ENCODE assay signal across 15 mouse cellular contexts in the genomic region with DNA sequence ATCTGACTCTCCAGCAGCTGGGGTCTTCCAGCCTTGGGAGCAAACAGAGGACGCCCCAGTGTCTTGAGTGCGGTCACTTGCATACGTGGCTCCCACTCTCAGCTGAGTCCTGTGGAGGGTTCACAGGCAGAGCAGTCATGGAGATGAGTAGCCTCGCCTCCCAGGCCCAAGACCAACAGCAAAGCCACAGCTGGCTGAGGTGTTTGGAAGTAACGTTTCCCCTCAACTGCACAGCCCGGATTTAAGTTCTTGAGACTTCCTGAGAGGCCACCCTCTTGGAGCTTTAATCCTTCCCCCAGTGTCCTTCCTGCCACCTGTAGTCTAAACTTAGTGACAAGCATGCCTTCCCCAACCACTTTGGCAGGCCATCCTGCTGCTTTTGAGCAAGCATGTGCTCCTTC. TPM values are rescaled to one million over a fixed set of nuclear protein-coding genes. Genes with fewer than 3 reads are reported as not detected.
DNase-seq lines count a peak whose midpoint lies in the region; ATAC-seq lines count a peak whose summit lies in the region.
"Had no signal": no experiment of that assay in that cellular context is flagged by ENCODE, and none has a peak within 500 bp of the region (broad histone marks: within the 10 kb centered on the region; RNA-seq: fewer than 3 reads in every experiment).

No protein-coding gene starts in this region.

- H3K9ac ChIP-seq in forebrain, embryonic 12.5 days, result no peak overlapping the region
- H3K9ac ChIP-seq in forebrain, embryonic 13.5 days, result no peak overlapping the region
- no peak overlapping the region for H3K9ac ChIP-seq in heart, embryonic 16.5 days (ENCODE audit: low read length)
- no peak overlapping the region for H3K9ac ChIP-seq in intestine, embryonic 16.5 days (ENCODE audit: low read depth, low read length)
- H3K9ac ChIP-seq: heart, embryonic 13.5 days; limb, embryonic 12.5 days had no signal

- WGBS in forebrain, embryonic 12.5 days, result 76% methylated on average over 6 of the region's 6 CpGs
- WGBS in forebrain, embryonic 13.5 days, result 81% methylated on average over 6 of the region's 6 CpGs
- WGBS in heart, embryonic 16.5 days, result 66% methylated on average over 6 of the region's 6 CpGs
- WGBS in intestine, embryonic 16.5 days, result 61% methylated on average over 6 of the region's 6 CpGs

- H3K4me3 ChIP-seq in forebrain, embryonic 12.5 days (replicated peaks), result no peak overlapping the region
- no peak overlapping the region for H3K4me3 ChIP-seq in forebrain, embryonic 13.5 days
- H3K4me3 ChIP-seq in heart, embryonic 16.5 days (ENCODE audit: low read length), result no peak overlapping the region
- H3K4me3 ChIP-seq in intestine, embryonic 16.5 days (ENCODE audit: low read length), result no peak overlapping the region
- H3K4me3 ChIP-seq: heart, embryonic 13.5 days; limb, embryonic 12.5 days; megakaryocyte, embryonic 14.5 days had no signal

- H3K4me2 ChIP-seq in forebrain, embryonic 12.5 days, result no peak overlapping the region
- H3K4me2 ChIP-seq in forebrain, embryonic 13.5 days, result no peak overlapping the region
- H3K4me2 ChIP-seq in heart, embryonic 16.5 days (ENCODE audit: low read depth, low read length), result peak overlapping the region; percentile 25; the same call in 1 of the 2 replicates
- no peak overlapping the region for H3K4me2 ChIP-seq in intestine, embryonic 16.5 days (ENCODE audit: low read depth, low read length)
- H3K4me2 ChIP-seq: limb, embryonic 12.5 days had no signal

- no peaks in the 10 kb centered on the region for H3K9me3 ChIP-seq in forebrain, embryonic 12.5 days
- H3K9me3 ChIP-seq in forebrain, embryonic 13.5 days (replicated peaks), result peaks cover 6% of the 10 kb centered on the region; the same call in 1 of the 2 replicates
- H3K9me3 ChIP-seq in heart, embryonic 16.5 days (replicated peaks; ENCODE audit: control insufficient read depth, low read length), result peaks cover 6% of the 10 kb centered on the region
- peaks cover 8% of the 10 kb centered on the region for H3K9me3 ChIP-seq in intestine, embryonic 16.5 days (ENCODE audit: control insufficient read depth, low read length)

- H3K4me1 ChIP-seq in forebrain, embryonic 12.5 days, result 0 out of 2 replicates have a peak, but pooled peaks cover 4% of the 10 kb centered on the region
- no peaks in the 10 kb centered on the region for H3K4me1 ChIP-seq in forebrain, embryonic 13.5 days
- 0 out of 2 replicates have a peak, but pooled peaks cover 11% of the 10 kb centered on the region for H3K4me1 ChIP-seq in heart, embryonic 16.5 days (ENCODE audit: control insufficient read depth, insufficient read depth, low read length)
- no peaks in the 10 kb centered on the region for H3K4me1 ChIP-seq in intestine, embryonic 16.5 days (ENCODE audit: control insufficient read depth, insufficient read depth, low read length)
- H3K4me1 ChIP-seq: megakaryocyte, embryonic 14.5 days had no signal

- peak; percentile 21 for DNase-seq in kidney, postnatal 14 days
- DNase-seq in kidney, adult 8-10 months, result no peak
- peak; percentile 45 to 49 for DNase-seq in thymus, postnatal 10 days (ENCODE audit: low spot score in 2 of 2)
- no peak for DNase-seq in layer of hippocampus, adult 9-11 months
- DNase-seq: adrenal gland, adult 8-10 months; cerebellum, adult 9-10 months; kidney, postnatal 25 days; right cerebral cortex, postnatal 14 days had no signal

- H3K36me3 ChIP-seq in forebrain, embryonic 12.5 days (replicated peaks), result no peaks in the 10 kb centered on the region
- no peaks in the 10 kb centered on the region for H3K36me3 ChIP-seq in forebrain, embryonic 13.5 days (ENCODE audit: poor library complexity, severe bottlenecking)
- H3K36me3 ChIP-seq in heart, embryonic 16.5 days (ENCODE audit: control insufficient read depth, insufficient read depth), result no peaks in the 10 kb centered on the region
- H3K36me3 ChIP-seq in intestine, embryonic 16.5 days (ENCODE audit: control insufficient read depth, insufficient read depth, low read length), result no peaks in the 10 kb centered on the region
- H3K36me3 ChIP-seq: heart, embryonic 13.5 days; limb, embryonic 12.5 days had no signal

- ATAC-seq in forebrain, embryonic 12.5 days (ENCODE audit: low FRiP score), result no peak
- ATAC-seq in forebrain, embryonic 13.5 days, result no peak
- peak; percentile 69 for ATAC-seq in heart, embryonic 16.5 days (replicated peaks; ENCODE audit: extremely low read depth, insufficient read depth, low FRiP score)
- ATAC-seq in intestine, embryonic 16.5 days, result no peak

- H3K27me3 ChIP-seq in forebrain, embryonic 12.5 days, result no peaks in the 10 kb centered on the region
- H3K27me3 ChIP-seq in forebrain, embryonic 13.5 days, result no peaks in the 10 kb centered on the region
- H3K27me3 ChIP-seq in heart, embryonic 16.5 days (ENCODE audit: control insufficient read depth, insufficient read depth, low read length), result no peaks in the 10 kb centered on the region
- no peaks in the 10 kb centered on the region for H3K27me3 ChIP-seq in intestine, embryonic 16.5 days (replicated peaks; ENCODE audit: control insufficient read depth, insufficient read depth, low read length)
- H3K27me3 ChIP-seq: heart, embryonic 13.5 days; limb, embryonic 12.5 days had no signal

- 0 out of 2 replicates have a peak overlapping the region, but pooled peaks have one; percentile 5 for H3K27ac ChIP-seq in forebrain, embryonic 12.5 days
- H3K27ac ChIP-seq in forebrain, embryonic 13.5 days, result no peak overlapping the region
- peak overlapping the region; percentile 61 for H3K27ac ChIP-seq in heart, embryonic 16.5 days (ENCODE audit: low read length)
- no peak overlapping the region for H3K27ac ChIP-seq in intestine, embryonic 16.5 days (ENCODE audit: low read length)
- H3K27ac ChIP-seq: limb, embryonic 12.5 days had no signal

RNA-seq across cellular contexts. Expression of a gene that starts 24.6 kb away (rescaled TPM):
- 32.4 and 32.5 TPM in 2 replicates for polyA plus RNA-seq in forebrain, embryonic 12.5 days (2016; fragmentation: Nextera tagmentation; extraction: Ambion mirVana)
- polyA plus RNA-seq in forebrain, embryonic 13.5 days (2015; fragmentation: Nextera tagmentation; extraction: Ambion mirVana), result 17.6 and 21.0 TPM in 2 replicates
- polyA plus RNA-seq in heart, embryonic 16.5 days (2015; fragmentation: Nextera tagmentation; extraction: Ambion mirVana), result 28.8 and 29.6 TPM in 2 replicates
- polyA plus RNA-seq in intestine, embryonic 16.5 days (2015; fragmentation: Nextera tagmentation; extraction: Ambion mirVana), result 56.8 and 60.7 TPM in 2 replicates

RNA-seq across cellular contexts. Expression of a gene that starts 56.9 kb away (rescaled TPM):
- polyA plus RNA-seq in forebrain, embryonic 12.5 days (2016; fragmentation: Nextera tagmentation; extraction: Ambion mirVana), result 2.2 and 3.0 TPM in 2 replicates
- 3.5 and 3.6 TPM in 2 replicates for polyA plus RNA-seq in forebrain, embryonic 13.5 days (2015; fragmentation: Nextera tagmentation; extraction: Ambion mirVana)
- 0.68 and 0.84 TPM in 2 replicates for polyA plus RNA-seq in heart, embryonic 16.5 days (2015; fragmentation: Nextera tagmentation; extraction: Ambion mirVana)
- polyA plus RNA-seq in intestine, embryonic 16.5 days (2015; fragmentation: Nextera tagmentation; extraction: Ambion mirVana), result 1.6 and 1.7 TPM in 2 replicates

Comparison
In these comparisons a context has a peak if more than half of its experiments do, and no peak if none do; other contexts are left out.
1. H3K27ac ChIP-seq: peak in forebrain, embryonic 12.5 days (single experiment) and heart, embryonic 16.5 days (single experiment); none in forebrain, embryonic 13.5 days (single experiment) and intestine, embryonic 16.5 days (single experiment).
2. DNase-seq: peak in kidney, postnatal 14 days (single experiment) and thymus, postnatal 10 days (2 of 2); none in kidney, adult 8-10 months (0 of 2) and layer of hippocampus, adult 9-11 months (single experiment).